In the genomic region with DNA sequence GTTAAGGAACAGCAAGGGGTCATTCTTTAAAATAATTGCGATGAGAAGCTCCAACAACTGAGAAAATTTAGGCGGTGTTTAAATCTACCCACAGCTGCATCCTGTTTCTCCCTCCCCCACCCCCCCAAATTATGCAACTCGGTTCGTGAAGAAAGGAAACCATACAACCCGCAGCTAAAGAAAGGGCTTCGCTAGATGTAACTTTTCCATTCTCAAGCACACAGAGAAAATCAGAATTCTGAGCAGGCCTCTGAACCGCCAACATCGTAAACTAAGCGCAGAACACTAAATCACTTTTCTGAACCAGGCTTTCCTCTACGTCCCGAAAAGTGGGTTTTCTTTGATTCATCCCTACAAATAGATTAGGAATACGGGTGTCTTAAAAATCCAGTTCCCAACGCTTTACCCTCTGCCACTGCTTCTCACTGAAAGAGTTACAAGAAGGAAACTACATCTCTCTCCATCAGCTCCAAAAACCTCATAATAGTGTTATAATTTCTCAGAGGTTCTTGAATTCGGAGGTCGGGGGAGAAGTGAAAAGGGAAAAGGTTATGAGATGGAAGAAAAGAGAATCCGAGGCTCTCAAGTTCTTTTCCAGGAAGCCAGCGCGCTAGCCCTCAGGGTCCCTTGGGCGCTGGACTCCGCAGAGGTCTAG, we compare ENCODE assay signal across 8 mouse cellular contexts. TPM values are rescaled to one million over a fixed set of nuclear protein-coding genes. Genes with fewer than 3 reads are reported as not detected.
A peak's percentile ranks its signal among the peaks of the same experiment; 100 is the strongest.
DNase-seq lines count a peak whose midpoint lies in the region; ATAC-seq and TF ChIP-seq lines count a peak whose summit lies in the region.

No protein-coding gene starts in this region.

- no peak for TF ChIP-seq POLR2A in thymus, adult 2 months (IDR thresholded peaks at IDR 0.05; ENCODE audit: control insufficient read depth, extremely low read depth, insufficient read depth, low read length, poor library complexity)

- H3K4me3 ChIP-seq in lung, embryonic 14.5 days (ENCODE audit: low read depth, low read length): peak overlapping the region; percentile 89
- peak overlapping the region; percentile 93 for H3K4me3 ChIP-seq in heart, embryonic 11.5 days (ENCODE audit: low read depth, low read length)
- H3K4me3 ChIP-seq in liver, embryonic 13.5 days (replicated peaks): peak overlapping the region; percentile 79
- peak overlapping the region; percentile 95 for H3K4me3 ChIP-seq in thymus, adult 2 months (ENCODE audit: control insufficient read depth, insufficient read depth, low read length)

- H3K9ac ChIP-seq in lung, embryonic 14.5 days: peak overlapping the region; percentile 85
- peak overlapping the region; percentile 86 for H3K9ac ChIP-seq in heart, embryonic 11.5 days (ENCODE audit: low read depth, low read length)
- peak overlapping the region; percentile 80 for H3K9ac ChIP-seq in liver, embryonic 13.5 days

- no peak for TF ChIP-seq CTCF in lung, embryonic 14.5 days (IDR thresholded peaks at IDR 0.05; ENCODE audit: low read depth)
- no peak for TF ChIP-seq CTCF in thymus, adult 2 months (IDR thresholded peaks at IDR 0.05; ENCODE audit: borderline replicate concordance, control insufficient read depth, extremely low read depth, insufficient read depth, low read length, poor library complexity)

- peak overlapping the region; percentile 73 for H3K4me2 ChIP-seq in lung, embryonic 14.5 days
- peak overlapping the region; percentile 84 for H3K4me2 ChIP-seq in heart, embryonic 11.5 days
- H3K4me2 ChIP-seq in liver, embryonic 13.5 days: peak overlapping the region; percentile 97

- DNase-seq in lung, embryonic 14.5 days: peak; percentile 57
- DNase-seq in lung, postnatal 10 days: no peak
- no peak for DNase-seq in liver, embryonic 13.5 days
- peak; percentile 31 for DNase-seq in thymus, adult 2 months
- no peak for DNase-seq in layer of hippocampus, postnatal 25 days (ENCODE audit: extremely low spot score in 1 of 2, low spot score in 1 of 2)
- no peak for DNase-seq in kidney, postnatal 36 days

- no peaks in the 10 kb centered on the region for H3K9me3 ChIP-seq in lung, embryonic 14.5 days (ENCODE audit: low read depth, low read length)
- no peaks in the 10 kb centered on the region for H3K9me3 ChIP-seq in heart, embryonic 11.5 days (replicated peaks; ENCODE audit: control insufficient read depth, low read length)
- no peaks in the 10 kb centered on the region for H3K9me3 ChIP-seq in liver, embryonic 13.5 days (replicated peaks)

- 6% methylated on average over 20 of the region's 20 CpGs for WGBS in lung, embryonic 14.5 days
- WGBS in heart, embryonic 11.5 days (ENCODE audit: insufficient replicate concordance): 21% methylated on average over 20 of the region's 20 CpGs
- WGBS in liver, embryonic 13.5 days (ENCODE audit: insufficient replicate concordance): 5% methylated on average over 20 of the region's 20 CpGs
- under 1% methylated on average over 20 of the region's 20 CpGs for WGBS in thymus, adult 2 months

- H3K36me3 ChIP-seq in lung, embryonic 14.5 days (ENCODE audit: insufficient read depth): peaks cover 22% of the 10 kb centered on the region
- peaks cover 13% of the 10 kb centered on the region for H3K36me3 ChIP-seq in heart, embryonic 11.5 days (ENCODE audit: control insufficient read depth, insufficient read depth, low read length)
- H3K36me3 ChIP-seq in liver, embryonic 13.5 days: peaks cover 22% of the 10 kb centered on the region
- H3K36me3 ChIP-seq in thymus, adult 2 months (ENCODE audit: control insufficient read depth, insufficient read depth, low read length): peaks cover 27% of the 10 kb centered on the region

- no peak for ATAC-seq in lung, embryonic 14.5 days (ENCODE audit: insufficient read depth)
- peak; percentile 25 for ATAC-seq in activated CD4-positive, CD25-positive, alpha-beta regulatory T cell, adult 4 months
- ATAC-seq in heart, embryonic 11.5 days (replicated peaks; ENCODE audit: insufficient number of reproducible peaks, low FRiP score, low TSS enrichment): no peak
- no peak for ATAC-seq in liver, embryonic 13.5 days (ENCODE audit: low read depth)

- no peaks in the 10 kb centered on the region for H3K27me3 ChIP-seq in lung, embryonic 14.5 days (ENCODE audit: insufficient read depth, low read length)
- H3K27me3 ChIP-seq in heart, embryonic 11.5 days (ENCODE audit: control insufficient read depth, insufficient read depth, low read length): no peaks in the 10 kb centered on the region
- peaks cover 23% of the 10 kb centered on the region for H3K27me3 ChIP-seq in liver, embryonic 13.5 days
- no peaks in the 10 kb centered on the region for H3K27me3 ChIP-seq in thymus, adult 2 months (ENCODE audit: control insufficient read depth, insufficient read depth, low read length)

- peaks cover 23% of the 10 kb centered on the region for H3K4me1 ChIP-seq in lung, embryonic 14.5 days (ENCODE audit: insufficient read depth)
- H3K4me1 ChIP-seq in heart, embryonic 11.5 days (ENCODE audit: control insufficient read depth, insufficient read depth, low read length): peaks cover 9% of the 10 kb centered on the region
- H3K4me1 ChIP-seq in liver, embryonic 13.5 days (replicated peaks): peaks cover 18% of the 10 kb centered on the region; the same call in 1 of the 2 replicates
- peaks cover 14% of the 10 kb centered on the region for H3K4me1 ChIP-seq in thymus, adult 2 months (replicated peaks; ENCODE audit: control insufficient read depth, insufficient read depth, low read length)

- H3K27ac ChIP-seq in lung, embryonic 14.5 days (ENCODE audit: low read depth): peak overlapping the region; percentile 90
- peak overlapping the region; percentile 90 for H3K27ac ChIP-seq in heart, embryonic 11.5 days (ENCODE audit: low read depth, low read length)
- peak overlapping the region; percentile 50; the same call in 1 of the 2 replicates for H3K27ac ChIP-seq in liver, embryonic 13.5 days
- peak overlapping the region; percentile 95 for H3K27ac ChIP-seq in thymus, adult 2 months (ENCODE audit: control insufficient read depth, insufficient read depth, low read length)

RNA-seq across cellular contexts. Expression of gene Nfkbiz, which starts 17.7 kb away (rescaled TPM):
- polyA plus RNA-seq in lung, embryonic 14.5 days (2014; fragmentation: Nextera tagmentation; extraction: Ambion mirVana): 5.8 and 6.3 TPM in 2 replicates
- 10 to 100 TPM; 28.6 to 30.5 TPM for polyA plus RNA-seq in activated CD4-positive, CD25-positive, alpha-beta regulatory T cell, adult 4 months (2017; shearing (Covaris generic))
- polyA plus RNA-seq in heart, embryonic 11.5 days (2014; fragmentation: Nextera tagmentation; extraction: Ambion mirVana): 3.5 and 3.7 TPM in 2 replicates
- polyA plus RNA-seq in liver, embryonic 13.5 days (2015; fragmentation: Nextera tagmentation; extraction: Ambion mirVana): 1.8 and 2.5 TPM in 2 replicates
- 21.1 and 21.3 TPM in 2 replicates for polyA plus RNA-seq in thymus, adult 2 months (2012; rRNA removed)
- 1 to 10 TPM; 5.2 to 5.8 TPM for total RNA-seq in layer of hippocampus, postnatal 25 days (2021)

Comparison
In these comparisons a context has a peak if more than half of its experiments do, and no peak if none do; other contexts are left out.
1. DNase-seq: peak in lung, embryonic 14.5 days (single experiment) and thymus, adult 2 months (single experiment); none in lung, postnatal 10 days (single experiment), liver, embryonic 13.5 days (single experiment), layer of hippocampus, postnatal 25 days (0 of 2) and kidney, postnatal 36 days (0 of 2).
2. Peak in every context shown above with its lines, with median percentiles within 50 percentile points of each other: H3K27ac ChIP-seq, H3K4me2 ChIP-seq, H3K4me3 ChIP-seq and H3K9ac ChIP-seq.